Mouse (Mus musculus): ENCODE data around the gene Dnah11. TPM values are rescaled to one million over a fixed set of nuclear protein-coding genes. Genes with fewer than 3 reads are reported as not detected.

Dnah11 gene
- polyA plus RNA-seq, 2 experiments, result 0.15 to 0.39 TPM

GRCm38 (mm10) chr12:118056876-118057275, 142.0 kb downstream of the Dnah11 start:
- no peak overlapping the region for H3K4me3 ChIP-seq (replicated peaks; ENCODE audit: low read length)
- no peak overlapping the region for H3K27ac ChIP-seq (replicated peaks; ENCODE audit: low read depth, low read length)
- WGBS, result 75% methylated on average over 10 of the region's 10 CpGs
- H3K4me2 ChIP-seq (replicated peaks; ENCODE audit: low read depth, low read length, severe bottlenecking), result no peak overlapping the region
- no peaks in the 10 kb centered on the region for H3K4me1 ChIP-seq (ENCODE audit: control insufficient read depth, insufficient read depth, low read length)
- ATAC-seq (ENCODE audit: low FRiP score, low read depth) (no peak), DNase-seq (ENCODE audit: low spot score) (no peak)
- TF ChIP-seq POLR2A (IDR thresholded peaks at IDR 0.05; ENCODE audit: borderline replicate concordance, extremely low read depth, insufficient read depth, insufficient read length), result no peak
- no peaks in the 10 kb centered on the region for H3K36me3 ChIP-seq (ENCODE audit: control insufficient read depth, insufficient read depth, low read length)
- H3K9ac ChIP-seq (ENCODE audit: low read depth, low read length, severe bottlenecking), result no peak overlapping the region
- no peaks in the 10 kb centered on the region for H3K9me3 ChIP-seq (ENCODE audit: control insufficient read depth, low read length)
- no peaks in the 10 kb centered on the region for H3K27me3 ChIP-seq (ENCODE audit: control insufficient read depth, insufficient read depth, low read length)

- no peak for ATAC-seq (ENCODE audit: low FRiP score, low read depth)
- H3K27me3 ChIP-seq (ENCODE audit: control insufficient read depth, insufficient read depth, low read length), result no peaks in the 10 kb centered on the region
- H3K4me3 ChIP-seq (replicated peaks; ENCODE audit: low read length), result no peak overlapping the region
- no peak for DNase-seq (ENCODE audit: low spot score)
- WGBS, result 83% methylated on average over 4 of the region's 4 CpGs
- no peaks in the 10 kb centered on the region for H3K36me3 ChIP-seq (ENCODE audit: control insufficient read depth, insufficient read depth, low read length)
- H3K4me2 ChIP-seq (replicated peaks; ENCODE audit: low read depth, low read length, severe bottlenecking), result no peak overlapping the region
- no peak overlapping the region for H3K27ac ChIP-seq (replicated peaks; ENCODE audit: low read depth, low read length)
- H3K4me1 ChIP-seq (ENCODE audit: control insufficient read depth, insufficient read depth, low read length), result no peaks in the 10 kb centered on the region
- H3K9ac ChIP-seq (ENCODE audit: low read depth, low read length, severe bottlenecking), result no peak overlapping the region
- no peak for TF ChIP-seq POLR2A (IDR thresholded peaks at IDR 0.05; ENCODE audit: borderline replicate concordance, extremely low read depth, insufficient read depth, insufficient read length)
- no peaks in the 10 kb centered on the region for H3K9me3 ChIP-seq (ENCODE audit: control insufficient read depth, low read length)
These were observed 153.5 kb downstream of the Dnah11 start for GRCm38 (mm10) chr12:118045381-118045780.

GRCm38 (mm10) chr12:118043130-118043647, 155.7 kb downstream of the Dnah11 start:
- no peak overlapping the region for H3K27ac ChIP-seq (replicated peaks; ENCODE audit: low read depth, low read length)
- H3K9ac ChIP-seq (ENCODE audit: low read depth, low read length, severe bottlenecking), result no peak overlapping the region
- 100% methylated on average over 1 of the region's 1 CpGs for WGBS
- no peak overlapping the region for H3K4me2 ChIP-seq (replicated peaks; ENCODE audit: low read depth, low read length, severe bottlenecking)
- DNase-seq (ENCODE audit: low spot score) (no peak), ATAC-seq (ENCODE audit: low FRiP score, low read depth) (no peak)
- H3K27me3 ChIP-seq (ENCODE audit: control insufficient read depth, insufficient read depth, low read length), result no peaks in the 10 kb centered on the region
- TF ChIP-seq POLR2A (IDR thresholded peaks at IDR 0.05; ENCODE audit: borderline replicate concordance, extremely low read depth, insufficient read depth, insufficient read length), result no peak
- no peaks in the 10 kb centered on the region for H3K4me1 ChIP-seq (ENCODE audit: control insufficient read depth, insufficient read depth, low read length)
- H3K4me3 ChIP-seq (replicated peaks; ENCODE audit: low read length), result no peak overlapping the region
- no peaks in the 10 kb centered on the region for H3K36me3 ChIP-seq (ENCODE audit: control insufficient read depth, insufficient read depth, low read length)
- H3K9me3 ChIP-seq (ENCODE audit: control insufficient read depth, low read length), result no peaks in the 10 kb centered on the region

- TF ChIP-seq POLR2A (IDR thresholded peaks at IDR 0.05; ENCODE audit: borderline replicate concordance, extremely low read depth, insufficient read depth, insufficient read length), result no peak
- no peaks in the 10 kb centered on the region for H3K4me1 ChIP-seq (ENCODE audit: control insufficient read depth, insufficient read depth, low read length)
- no peak for DNase-seq (ENCODE audit: low spot score)
These were observed 156.6 kb downstream of the Dnah11 start for GRCm38 (mm10) chr12:118042196-118042595.

GRCm38 (mm10) chr12:118034990-118035389, 163.9 kb downstream of the Dnah11 start:
- TF ChIP-seq POLR2A (IDR thresholded peaks at IDR 0.05; ENCODE audit: borderline replicate concordance, extremely low read depth, insufficient read depth, insufficient read length), result no peak
- no peak overlapping the region for H3K27ac ChIP-seq (replicated peaks; ENCODE audit: low read depth, low read length)

More at GRCm38 (mm10) chr12:118042196-118042595, 156.6 kb downstream of the Dnah11 start:
- no peak for ATAC-seq (ENCODE audit: low FRiP score, low read depth)
- Histone ChIP-seq H3K27ac (replicated peaks; ENCODE audit: low read depth, low read length) (no peak overlapping the region), H3K36me3 (ENCODE audit: control insufficient read depth, insufficient read depth, low read length) (no peaks in the 10 kb centered on the region), H3K27me3 (ENCODE audit: control insufficient read depth, insufficient read depth, low read length) (no peaks in the 10 kb centered on the region), H3K9ac (ENCODE audit: low read depth, low read length, severe bottlenecking) (no peak overlapping the region), H3K4me2 (replicated peaks; ENCODE audit: low read depth, low read length, severe bottlenecking) (no peak overlapping the region), H3K9me3 (ENCODE audit: control insufficient read depth, low read length) (no peaks in the 10 kb centered on the region), H3K4me3 (replicated peaks; ENCODE audit: low read length) (no peak overlapping the region)
- 81% methylated on average over 2 of the region's 2 CpGs for WGBS

GRCm38 (mm10) chr12:118025771-118026170, 173.1 kb downstream of the Dnah11 start:
- Histone ChIP-seq H3K9me3 (ENCODE audit: control insufficient read depth, low read length) (no peaks in the 10 kb centered on the region), H3K4me2 (replicated peaks; ENCODE audit: low read depth, low read length, severe bottlenecking) (no peak overlapping the region), H3K4me1 (ENCODE audit: control insufficient read depth, insufficient read depth, low read length) (no peaks in the 10 kb centered on the region), H3K27ac (replicated peaks; ENCODE audit: low read depth, low read length) (no peak overlapping the region), H3K9ac (ENCODE audit: low read depth, low read length, severe bottlenecking) (no peak overlapping the region), H3K4me3 (replicated peaks; ENCODE audit: low read length) (no peak overlapping the region), H3K36me3 (ENCODE audit: control insufficient read depth, insufficient read depth, low read length) (no peaks in the 10 kb centered on the region), H3K27me3 (ENCODE audit: control insufficient read depth, insufficient read depth, low read length) (no peaks in the 10 kb centered on the region)
- ATAC-seq (ENCODE audit: low FRiP score, low read depth) (no peak), DNase-seq (ENCODE audit: low spot score) (no peak)
- no peak for TF ChIP-seq POLR2A (IDR thresholded peaks at IDR 0.05; ENCODE audit: borderline replicate concordance, extremely low read depth, insufficient read depth, insufficient read length)
- WGBS, result 65% methylated on average over 4 of the region's 4 CpGs

More at GRCm38 (mm10) chr12:118034990-118035389, 163.9 kb downstream of the Dnah11 start:
- Histone ChIP-seq H3K4me2 (replicated peaks; ENCODE audit: low read depth, low read length, severe bottlenecking) (no peak overlapping the region), H3K4me1 (ENCODE audit: control insufficient read depth, insufficient read depth, low read length) (no peaks in the 10 kb centered on the region), H3K9me3 (ENCODE audit: control insufficient read depth, low read length) (no peaks in the 10 kb centered on the region), H3K4me3 (replicated peaks; ENCODE audit: low read length) (no peak overlapping the region), H3K36me3 (ENCODE audit: control insufficient read depth, insufficient read depth, low read length) (no peaks in the 10 kb centered on the region), H3K9ac (ENCODE audit: low read depth, low read length, severe bottlenecking) (no peak overlapping the region), H3K27me3 (ENCODE audit: control insufficient read depth, insufficient read depth, low read length) (no peaks in the 10 kb centered on the region)
- ATAC-seq (ENCODE audit: low FRiP score, low read depth) (no peak), DNase-seq (ENCODE audit: low spot score) (no peak)
- 69% methylated on average over 1 of the region's 1 CpGs for WGBS
